Mouse (Mus musculus) erythroblast, embryonic 14.5 days (primary cell): ENCODE data around the gene Phactr3.

Experiments
- GATA1 ChIP-seq: IDR thresholded peaks from 2 replicates; pipeline ENCODE4 v1.6.1; 2012; ENCODE audit warnings: low read length, inconsistent platforms, mixed read lengths
- TAL1 ChIP-seq: IDR thresholded peaks from 3 replicates; pipeline ENCODE4 v1.6.1; 2012; ENCODE audit warnings: low read length, inconsistent platforms, mixed read lengths

DNA sequence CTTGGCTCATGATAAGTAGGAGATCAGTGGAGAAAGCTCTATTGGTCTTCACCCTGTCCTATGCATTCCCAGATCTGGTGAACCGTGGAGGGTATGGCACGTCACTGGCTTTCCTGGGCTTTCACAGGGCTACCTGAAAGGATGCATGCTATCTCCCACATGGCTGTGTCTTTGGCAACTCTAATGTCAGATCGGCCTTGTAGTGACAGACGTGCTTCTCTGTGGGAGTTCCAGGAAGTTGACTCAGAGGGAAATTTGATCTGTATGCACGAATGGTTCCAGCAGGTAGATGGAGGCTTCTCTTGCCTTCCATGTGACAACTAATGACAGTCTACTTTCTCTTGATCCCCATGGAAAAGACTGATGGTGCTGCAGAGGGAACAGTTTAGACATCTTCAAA is 65.5 kb downstream of the Phactr3 start:
- TF ChIP-seq TAL1 (no peak), GATA1 (no peak)
